Mouse (Mus musculus): Measurements from ENCODE around the gene Ldb2. TPM values are rescaled to one million over a fixed set of nuclear protein-coding genes. Genes with fewer than 3 reads are reported as not detected.

The Ldb2 gene
- polyA plus RNA-seq, 1 experiment from 2014 or later = 21.5 TPM

DNA sequence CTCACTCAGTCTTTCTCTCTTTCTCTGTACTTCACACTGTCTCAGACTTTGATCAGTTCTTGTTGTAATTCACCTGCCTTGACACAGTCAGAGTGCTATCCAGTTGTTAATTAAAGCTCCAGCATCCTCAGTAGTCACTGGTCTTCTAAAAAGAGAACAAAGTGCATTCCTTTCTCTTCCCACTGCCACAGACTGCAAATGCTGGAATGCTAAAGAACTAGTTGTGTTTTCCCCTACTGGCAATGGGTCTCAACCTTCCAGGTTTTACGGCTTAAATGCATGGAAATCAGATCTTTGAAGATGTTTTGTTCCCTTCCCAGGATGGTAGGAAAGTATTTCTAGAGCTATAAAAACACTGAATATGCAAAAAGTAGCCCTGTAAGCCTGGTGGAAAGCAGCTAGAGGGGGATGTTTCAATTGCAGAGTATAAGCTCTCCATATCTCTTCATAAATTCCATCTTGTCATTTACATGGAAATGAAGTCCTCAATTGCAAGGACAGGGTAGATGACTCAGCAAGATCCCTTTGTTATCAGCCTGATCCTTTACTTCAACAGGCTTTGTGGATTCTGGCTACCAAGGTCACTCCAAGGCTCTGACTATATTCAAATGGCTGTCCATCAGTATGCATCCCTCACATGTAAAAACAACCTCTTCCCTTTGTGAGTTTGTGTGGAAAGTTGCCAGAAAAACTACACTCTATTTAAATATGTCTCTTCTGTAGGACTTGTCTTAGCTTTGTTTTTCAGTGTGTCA lies 45.1 kb downstream of the Ldb2 start:
- no peak for ATAC-seq
- Histone ChIP-seq H3K4me1 (no peaks in the 10 kb centered on the region), H3K27me3 (no peaks in the 10 kb centered on the region), H3K4me2 (no peak overlapping the region), H3K9ac (no peak overlapping the region), H3K36me3 (ENCODE audit: poor library complexity, severe bottlenecking) (no peaks in the 10 kb centered on the region), H3K27ac (no peak overlapping the region), H3K4me3 (no peak overlapping the region), H3K9me3 (replicated peaks) (no peaks in the 10 kb centered on the region)
- 64% methylated on average over 1 of the region's 1 CpGs for WGBS

DNA sequence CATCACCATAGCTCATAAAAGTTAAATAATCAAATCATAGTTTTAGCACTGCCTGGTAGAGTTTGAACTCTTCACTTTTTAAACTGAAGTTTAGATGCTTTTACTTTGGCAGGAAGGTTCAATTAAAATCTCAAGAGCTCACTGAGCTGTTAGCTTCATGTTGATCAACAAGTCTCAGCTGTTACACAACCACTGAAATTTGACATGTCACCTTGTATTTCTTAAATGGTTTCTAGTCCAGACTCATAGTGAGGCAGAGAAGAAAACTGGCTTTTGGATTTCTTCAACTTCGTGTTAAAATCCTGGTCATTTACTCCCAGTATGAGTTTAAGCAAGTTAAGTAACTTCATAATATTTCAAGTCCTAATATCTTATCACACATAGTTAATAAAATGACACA lies 53.8 kb downstream of the Ldb2 start:
- no peak overlapping the region for H3K9ac ChIP-seq
- no peaks in the 10 kb centered on the region for H3K27me3 ChIP-seq
- no peak for ATAC-seq
- WGBS = 94% methylated on average over 1 of the region's 1 CpGs
- H3K36me3 ChIP-seq (ENCODE audit: poor library complexity, severe bottlenecking) = no peaks in the 10 kb centered on the region
- H3K4me2 ChIP-seq = no peak overlapping the region
- no peaks in the 10 kb centered on the region for H3K4me1 ChIP-seq
- H3K4me3 ChIP-seq = no peak overlapping the region
- H3K27ac ChIP-seq = no peak overlapping the region
- no peaks in the 10 kb centered on the region for H3K9me3 ChIP-seq (replicated peaks)

DNA sequence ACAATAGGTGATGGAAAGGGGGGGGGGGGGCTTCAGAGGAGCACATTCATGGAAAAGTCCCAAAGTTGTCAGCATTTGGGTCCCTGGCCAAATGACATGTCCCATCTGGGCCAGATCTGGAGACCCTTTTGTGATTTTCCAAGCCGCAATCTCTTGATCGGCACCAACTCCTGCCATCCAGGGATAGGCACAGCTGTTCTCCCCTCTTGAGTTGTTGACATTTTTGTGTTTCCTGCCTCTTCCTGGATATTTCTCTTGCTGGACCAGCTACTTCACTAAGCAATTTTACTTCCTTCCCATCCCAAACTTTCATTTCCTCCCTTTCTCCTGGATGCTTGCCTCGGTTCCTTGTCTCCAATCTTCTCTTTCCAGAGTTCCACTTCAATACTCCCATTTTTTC lies 63.1 kb downstream of the Ldb2 start:
- ATAC-seq = no peak
- Histone ChIP-seq H3K27ac (no peak overlapping the region), H3K4me2 (no peak overlapping the region), H3K36me3 (ENCODE audit: poor library complexity, severe bottlenecking) (no peaks in the 10 kb centered on the region), H3K9ac (no peak overlapping the region), H3K4me3 (no peak overlapping the region), H3K9me3 (replicated peaks) (no peaks in the 10 kb centered on the region), H3K4me1 (no peaks in the 10 kb centered on the region), H3K27me3 (no peaks in the 10 kb centered on the region)
- WGBS = 91% methylated on average over 3 of the region's 3 CpGs

DNA sequence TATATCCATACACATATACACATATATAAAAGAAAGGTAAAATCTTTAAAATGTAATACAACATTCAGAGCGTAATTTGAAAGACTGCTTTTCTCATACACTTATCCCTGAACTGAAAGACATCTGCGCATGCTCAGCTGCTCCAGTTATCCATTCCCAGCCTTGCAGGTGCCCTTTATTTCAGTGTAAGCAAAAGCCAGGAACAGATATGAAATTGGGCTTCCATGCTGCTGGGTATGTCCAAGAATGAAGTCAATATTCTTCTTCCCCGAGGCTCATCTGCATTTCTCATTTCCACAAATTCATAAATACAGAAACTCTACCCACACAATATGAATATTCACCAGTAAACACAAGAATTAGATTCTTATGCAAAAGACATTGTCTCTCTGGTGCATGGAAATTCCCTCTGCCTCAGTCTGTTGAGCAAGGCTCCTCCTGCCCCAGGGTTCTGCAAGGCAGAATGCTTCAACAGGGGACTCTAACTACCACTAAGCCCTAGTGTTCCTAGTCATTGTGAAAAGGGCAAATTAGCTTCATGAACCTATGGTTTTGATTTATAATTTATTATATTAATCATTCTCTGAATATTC lies 65.3 kb downstream of the Ldb2 start:
- ATAC-seq = no peak
- Histone ChIP-seq H3K9ac (no peak overlapping the region), H3K36me3 (ENCODE audit: poor library complexity, severe bottlenecking) (no peaks in the 10 kb centered on the region), H3K4me2 (no peak overlapping the region), H3K9me3 (replicated peaks) (no peaks in the 10 kb centered on the region), H3K4me1 (no peaks in the 10 kb centered on the region), H3K4me3 (no peak overlapping the region), H3K27me3 (no peaks in the 10 kb centered on the region), H3K27ac (no peak overlapping the region)
- 94% methylated on average over 3 of the region's 3 CpGs for WGBS

DNA sequence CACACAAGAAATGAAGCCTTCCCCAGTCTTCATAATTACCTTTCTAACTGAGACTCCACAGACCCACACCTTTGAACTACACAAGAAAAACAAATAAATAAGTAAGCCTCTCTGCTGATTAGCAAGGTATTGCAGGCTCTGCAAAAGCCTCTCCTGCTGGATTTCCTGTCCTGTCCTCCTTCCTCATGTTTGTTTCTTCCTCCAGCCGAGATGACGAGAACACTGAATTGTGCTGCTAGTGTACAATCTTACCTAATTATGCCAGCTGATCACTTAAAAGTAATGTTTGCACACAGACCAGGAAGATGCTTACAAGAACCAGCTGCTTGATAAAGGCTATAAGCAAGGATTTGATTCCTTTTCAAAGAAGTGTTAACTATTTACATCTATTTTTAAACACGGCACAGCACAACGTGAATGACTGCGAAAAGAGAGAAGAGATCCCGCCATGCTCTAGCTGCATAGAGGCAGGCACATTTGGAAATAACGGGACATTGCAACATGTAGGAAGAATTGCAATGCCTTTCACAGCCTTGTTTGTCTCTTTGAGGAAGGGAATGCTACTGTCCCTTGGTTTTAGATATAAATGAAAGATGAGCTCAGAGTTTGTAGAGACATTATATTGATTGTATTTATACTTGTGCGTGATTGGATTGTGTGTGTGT lies 69.7 kb downstream of the Ldb2 start:
- WGBS = 74% methylated on average over 8 of the region's 8 CpGs
- Histone ChIP-seq H3K27me3 (no peaks in the 10 kb centered on the region), H3K4me2 (no peak overlapping the region), H3K4me1 (peaks cover 8% of the 10 kb centered on the region), H3K9me3 (replicated peaks) (no peaks in the 10 kb centered on the region), H3K4me3 (no peak overlapping the region), H3K27ac (no peak overlapping the region), H3K9ac (no peak overlapping the region), H3K36me3 (ENCODE audit: poor library complexity, severe bottlenecking) (no peaks in the 10 kb centered on the region)
- ATAC-seq = no peak

DNA sequence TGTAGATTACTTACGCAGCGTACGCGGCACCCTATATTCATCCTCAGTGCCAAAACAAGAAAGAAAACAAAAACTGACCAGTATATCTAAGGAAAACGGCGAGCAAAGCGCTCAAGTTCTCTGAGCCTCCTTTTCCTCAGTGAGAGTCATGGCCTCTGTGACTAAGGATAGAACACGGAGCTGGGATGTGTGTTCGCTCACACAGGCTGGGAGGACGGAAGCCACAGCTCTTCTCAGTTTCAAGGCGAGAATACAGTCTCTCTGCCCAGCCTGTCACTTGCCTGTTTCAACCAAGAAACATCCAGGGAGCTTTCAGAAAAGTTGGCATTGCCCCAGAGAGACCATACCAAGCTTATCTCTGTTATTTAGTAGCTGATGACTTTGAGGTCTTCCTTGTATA lies 71.5 kb downstream of the Ldb2 start:
- ATAC-seq = no peak
- Histone ChIP-seq H3K27ac (no peak overlapping the region), H3K27me3 (no peaks in the 10 kb centered on the region), H3K4me1 (peaks cover 8% of the 10 kb centered on the region), H3K36me3 (ENCODE audit: poor library complexity, severe bottlenecking) (no peaks in the 10 kb centered on the region), H3K9me3 (replicated peaks) (no peaks in the 10 kb centered on the region), H3K9ac (no peak overlapping the region), H3K4me3 (no peak overlapping the region), H3K4me2 (no peak overlapping the region)
- 95% methylated on average over 11 of the region's 11 CpGs for WGBS

DNA sequence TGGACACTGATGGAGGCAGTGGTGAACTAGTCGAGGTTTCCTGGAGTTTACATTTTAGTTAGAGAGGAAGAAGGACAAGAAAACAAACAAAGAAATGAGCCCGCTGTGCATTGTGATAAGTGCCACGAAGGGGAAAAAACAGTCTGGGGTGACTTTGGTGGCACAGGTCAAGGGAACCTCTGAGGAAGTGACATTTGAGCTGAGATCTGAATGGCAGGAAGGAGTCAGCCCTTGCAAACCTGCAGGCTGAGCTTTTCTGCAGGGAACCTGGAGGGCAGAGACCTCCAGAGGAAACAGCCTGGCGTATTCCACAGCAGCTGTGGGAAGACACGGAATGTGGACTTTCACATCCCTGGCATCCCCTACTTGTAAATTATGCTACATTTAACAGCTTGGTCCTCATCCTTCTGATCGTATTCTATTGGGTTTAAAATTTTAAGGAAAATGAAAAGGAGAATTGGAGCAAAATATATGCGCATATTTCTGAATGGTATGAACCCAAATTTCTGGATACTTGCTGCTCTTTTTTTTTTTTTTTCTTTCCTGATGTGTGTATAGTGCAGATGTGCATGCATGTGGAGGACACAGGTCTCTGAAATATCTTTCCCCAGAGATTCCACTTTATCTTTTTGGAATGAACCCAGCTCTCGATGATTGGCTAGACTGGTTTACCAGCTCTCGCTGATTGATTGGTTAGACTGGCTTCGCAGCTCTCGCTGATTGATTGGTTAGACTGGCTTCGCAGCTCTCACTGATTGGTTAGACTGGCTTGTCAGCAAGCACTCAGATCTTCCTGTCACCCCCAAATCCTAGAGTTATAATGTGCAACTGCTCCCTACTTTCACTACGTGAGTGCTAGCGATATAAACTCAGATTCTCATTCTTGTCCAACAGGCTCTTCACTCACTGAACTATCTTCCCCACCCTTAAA lies 72.7 kb downstream of the Ldb2 start:
- no peak overlapping the region for H3K27ac ChIP-seq
- 73% methylated on average over 14 of the region's 14 CpGs for WGBS
- H3K36me3 ChIP-seq (ENCODE audit: poor library complexity, severe bottlenecking) = no peaks in the 10 kb centered on the region
- no peaks in the 10 kb centered on the region for H3K9me3 ChIP-seq (replicated peaks)
- no peaks in the 10 kb centered on the region for H3K27me3 ChIP-seq
- H3K4me2 ChIP-seq = peak overlapping the region; percentile 7; the same call in 1 of the 2 replicates
- peaks cover 8% of the 10 kb centered on the region for H3K4me1 ChIP-seq
- ATAC-seq = peak; percentile 66
- H3K4me3 ChIP-seq = no peak overlapping the region
- no peak overlapping the region for H3K9ac ChIP-seq

DNA sequence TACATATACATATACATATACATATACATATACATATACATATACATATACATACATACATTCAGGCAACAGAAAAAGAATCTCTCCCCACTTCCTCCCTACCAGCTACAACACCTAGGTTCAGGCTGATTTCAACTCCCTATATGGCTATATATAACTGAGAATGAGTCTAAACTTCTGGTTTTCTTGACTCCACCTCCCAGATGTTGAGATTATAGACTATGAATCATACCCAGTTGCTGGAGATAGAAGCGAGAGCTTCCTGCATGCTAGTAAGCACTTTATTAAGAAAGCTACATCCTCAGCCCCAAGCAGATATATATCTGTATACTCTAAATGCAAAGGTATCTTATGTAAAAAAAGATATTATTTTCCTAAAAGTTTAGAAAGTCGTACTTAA lies 74.0 kb downstream of the Ldb2 start:
- H3K4me3 ChIP-seq = no peak overlapping the region
- no peak overlapping the region for H3K9ac ChIP-seq
- no peaks in the 10 kb centered on the region for H3K9me3 ChIP-seq (replicated peaks)
- WGBS = 93% methylated on average over 2 of the region's 2 CpGs
- H3K4me1 ChIP-seq = peaks cover 8% of the 10 kb centered on the region
- no peak for ATAC-seq
- H3K36me3 ChIP-seq (ENCODE audit: poor library complexity, severe bottlenecking) = no peaks in the 10 kb centered on the region
- H3K27me3 ChIP-seq = no peaks in the 10 kb centered on the region
- no peak overlapping the region for H3K4me2 ChIP-seq
- H3K27ac ChIP-seq = no peak overlapping the region

DNA sequence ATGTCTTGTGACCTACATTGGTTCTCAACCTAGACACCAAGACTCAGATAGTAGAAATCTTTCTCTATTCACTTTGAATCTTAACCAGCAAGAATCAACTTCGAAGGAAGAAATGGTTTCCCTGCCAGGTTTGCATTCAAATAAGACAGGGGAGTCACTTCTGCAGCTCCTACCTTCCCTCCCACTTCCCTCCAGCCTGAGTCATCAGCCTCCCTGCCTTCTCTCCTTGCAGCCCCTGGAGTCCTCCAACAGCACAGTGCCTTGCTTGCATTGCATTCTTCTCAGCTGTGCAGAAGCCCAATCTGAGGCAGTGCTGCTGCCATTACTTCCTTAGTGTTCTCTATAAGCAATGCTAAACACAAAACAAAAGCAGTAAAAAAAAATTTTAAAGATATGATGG lies 79.6 kb downstream of the Ldb2 start:
- H3K4me2 ChIP-seq = no peak overlapping the region
- no peaks in the 10 kb centered on the region; the same call in 1 of the 2 replicates for H3K4me1 ChIP-seq
- H3K27ac ChIP-seq = no peak overlapping the region
- no peak overlapping the region for H3K4me3 ChIP-seq
- H3K27me3 ChIP-seq = no peaks in the 10 kb centered on the region
- WGBS = 92% methylated on average over 1 of the region's 1 CpGs
- H3K36me3 ChIP-seq (ENCODE audit: poor library complexity, severe bottlenecking) = no peaks in the 10 kb centered on the region
- ATAC-seq = no peak
- H3K9me3 ChIP-seq (replicated peaks) = no peaks in the 10 kb centered on the region
- no peak overlapping the region for H3K9ac ChIP-seq

DNA sequence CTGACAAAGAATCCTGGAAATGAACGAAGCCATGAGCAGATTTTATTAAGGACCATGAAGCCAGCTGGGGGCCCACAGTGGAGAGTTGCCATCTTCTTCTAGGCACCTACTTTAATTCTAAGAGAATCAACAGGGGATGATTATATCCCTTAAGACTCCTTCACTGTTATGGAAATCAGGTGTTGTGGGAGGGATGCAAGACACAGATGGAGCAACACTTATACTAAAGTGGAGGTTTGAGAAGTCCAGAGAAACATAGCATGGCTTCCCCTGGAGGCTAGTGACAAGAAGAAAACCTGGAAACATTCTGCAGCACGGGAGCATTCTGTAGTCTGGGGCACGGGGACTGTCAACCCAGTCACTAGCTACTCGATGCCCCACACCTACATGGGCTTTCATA lies 85.0 kb downstream of the Ldb2 start:
- H3K36me3 ChIP-seq (ENCODE audit: poor library complexity, severe bottlenecking) = no peaks in the 10 kb centered on the region
- no peaks in the 10 kb centered on the region for H3K9me3 ChIP-seq (replicated peaks)
- no peak for ATAC-seq
- H3K4me1 ChIP-seq = peaks cover 42% of the 10 kb centered on the region
- H3K27ac ChIP-seq = no peak overlapping the region
- no peaks in the 10 kb centered on the region for H3K27me3 ChIP-seq
- H3K9ac ChIP-seq = no peak overlapping the region
- no peak overlapping the region for H3K4me2 ChIP-seq
- WGBS = 41% methylated on average over 4 of the region's 4 CpGs
- H3K4me3 ChIP-seq = no peak overlapping the region

DNA sequence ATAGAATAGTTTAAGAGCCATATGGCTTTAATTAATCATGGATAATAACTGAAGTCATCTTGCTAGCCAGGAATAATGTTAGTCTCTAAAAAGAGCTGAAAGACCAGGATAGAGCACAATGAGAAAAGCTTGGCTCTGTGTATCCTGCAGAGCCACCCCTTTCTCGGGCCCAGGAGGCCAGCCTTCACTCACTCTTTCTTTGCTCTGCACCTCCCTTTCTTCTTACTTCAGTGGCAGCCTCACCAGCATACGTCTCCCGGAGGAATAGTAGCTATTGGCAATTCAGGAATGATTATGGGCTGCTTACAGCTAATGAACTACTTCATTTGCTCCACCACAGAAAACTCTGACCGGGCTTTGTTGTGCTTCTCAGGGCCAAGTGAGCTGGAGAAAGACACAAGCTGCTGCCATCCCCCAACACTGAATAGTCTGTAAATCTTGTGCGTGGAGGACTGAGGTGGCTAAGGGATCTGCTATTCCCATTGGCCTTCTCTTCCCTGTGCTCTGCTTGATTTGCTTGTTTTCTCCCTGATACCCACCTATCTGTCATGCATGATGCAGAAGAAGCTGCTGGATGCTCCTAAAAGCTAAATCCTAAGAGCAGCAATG lies 86.2 kb downstream of the Ldb2 start:
- H3K27me3 ChIP-seq = no peaks in the 10 kb centered on the region
- WGBS = 4% methylated on average over 5 of the region's 5 CpGs
- no peak overlapping the region for H3K9ac ChIP-seq
- no peak overlapping the region for H3K4me2 ChIP-seq
- H3K36me3 ChIP-seq (ENCODE audit: poor library complexity, severe bottlenecking) = no peaks in the 10 kb centered on the region
- no peaks in the 10 kb centered on the region for H3K9me3 ChIP-seq (replicated peaks)
- peak; percentile 87 for ATAC-seq
- peaks cover 42% of the 10 kb centered on the region for H3K4me1 ChIP-seq
- no peak overlapping the region for H3K4me3 ChIP-seq
- peak overlapping the region; percentile 82 for H3K27ac ChIP-seq

Measured in forebrain, embryonic 13.5 days (tissue).